In the genomic region with DNA sequence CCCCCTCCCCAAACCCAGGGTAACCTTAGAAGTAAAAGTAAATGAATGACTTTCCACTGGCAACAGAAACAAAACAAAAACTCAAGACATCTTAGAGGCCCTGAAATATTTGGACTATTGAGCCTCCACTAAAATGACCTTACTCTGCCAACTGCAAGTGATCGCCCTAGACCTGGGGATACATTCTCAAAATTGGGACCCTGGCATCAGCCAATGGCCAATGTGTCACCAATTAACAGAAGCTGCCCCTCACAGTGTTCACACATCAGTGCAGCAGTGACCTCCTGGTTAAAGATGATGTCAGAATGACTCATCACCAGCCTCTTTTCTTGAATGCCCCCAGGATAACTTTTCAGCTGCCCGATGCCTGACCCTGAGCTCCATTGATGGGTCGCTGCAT, we compare ENCODE assay signal across 35 mouse cellular contexts. TPM values are rescaled to one million over a fixed set of nuclear protein-coding genes. Genes with fewer than 3 reads are reported as not detected.
DNase-seq lines count a peak whose midpoint lies in the region; ATAC-seq and TF ChIP-seq lines count a peak whose summit lies in the region.
"Had no signal": no experiment of that assay in that cellular context is flagged by ENCODE, and none has a peak within 500 bp of the region (broad histone marks: within the 10 kb centered on the region; RNA-seq: fewer than 3 reads in every experiment).

No protein-coding gene starts in this region.

- no peak overlapping the region for H3K4me2 ChIP-seq in kidney, embryonic 15.5 days
- H3K4me2 ChIP-seq: embryonic facial prominence, embryonic 13.5 days; forebrain, embryonic 12.5 days; forebrain, embryonic 15.5 days; heart, embryonic 13.5 days; hindbrain, embryonic 14.5 days had no signal

- no peak overlapping the region for H3K9ac ChIP-seq in kidney, embryonic 15.5 days
- H3K9ac ChIP-seq: embryonic facial prominence, embryonic 13.5 days; forebrain, embryonic 12.5 days; forebrain, embryonic 15.5 days; heart, embryonic 13.5 days; hindbrain, embryonic 14.5 days had no signal

- TF ChIP-seq CTCF in Patski (IDR thresholded peaks at IDR 0.05), result no peak

- peak; percentile 47 to 75 for DNase-seq in kidney, adult 8-10 months
- DNase-seq in kidney, postnatal 36 days, result peak; percentile 12 to 59
- DNase-seq in kidney, postnatal 10 days, result no peak
- peak; percentile 45 for DNase-seq in Muller cell, postnatal 12 days (ENCODE audit: inconsistent ontology term)
- DNase-seq in Patski (ENCODE audit: low read depth, low spot score), result peak; percentile 39
- DNase-seq in layer of hippocampus, postnatal 14 days (ENCODE audit: low spot score in 2 of 2), result no peak
- DNase-seq: adrenal gland, adult 8-10 months; adrenal gland, postnatal 25 days; cerebellum, adult 11-12 months; cerebellum, adult 8-10 months; cerebellum, postnatal 10 days; cerebellum, postnatal 36 days; embryo, embryonic 11 days; gastrocnemius, postnatal 36 days; heart, adult 2 months; heart, postnatal 14 days; heart, postnatal 4 days had no signal

- no peak for ATAC-seq in kidney, embryonic 15.5 days (replicated peaks; ENCODE audit: low FRiP score)
- ATAC-seq in Patski, result peak; percentile 59
- ATAC-seq: activated CD4-positive, CD25-positive, alpha-beta regulatory T cell, adult 4 months; forebrain, embryonic 15.5 days; hindbrain, postnatal 0 days had no signal

- H3K27ac ChIP-seq in kidney, embryonic 15.5 days, result no peak overlapping the region
- H3K27ac ChIP-seq: embryonic facial prominence, embryonic 10.5 days; embryonic facial prominence, embryonic 13.5 days; forebrain, embryonic 12.5 days; forebrain, embryonic 15.5 days; heart, adult 2 months; heart, embryonic 10.5 days; heart, embryonic 13.5 days; hindbrain, embryonic 14.5 days; hindbrain, postnatal 0 days had no signal

- no peaks in the 10 kb centered on the region for H3K9me3 ChIP-seq in kidney, embryonic 15.5 days (replicated peaks)
- H3K9me3 ChIP-seq: embryonic facial prominence, embryonic 10.5 days; embryonic facial prominence, embryonic 13.5 days; forebrain, embryonic 12.5 days; forebrain, embryonic 15.5 days; heart, embryonic 10.5 days; heart, embryonic 13.5 days had no signal

- in situ Hi-C loops in Patski (cut with MboI; ENCODE audit: low pct_unique_long_range_greater_than_20kb), result loop anchor here (10.0 to 25.0 kb wide), 6 partner anchors 123 to 1330 kb away; a partner anchor contains a TSS

- 87% methylated on average over 3 of the region's 3 CpGs for WGBS in kidney, embryonic 15.5 days

- no peak overlapping the region for H3K4me3 ChIP-seq in kidney, embryonic 15.5 days (replicated peaks)
- H3K4me3 ChIP-seq: embryonic facial prominence, embryonic 10.5 days; embryonic facial prominence, embryonic 13.5 days; erythroblast, embryonic 14.5 days; forebrain, embryonic 12.5 days; forebrain, embryonic 15.5 days; heart, adult 2 months; heart, embryonic 10.5 days; heart, embryonic 13.5 days had no signal

- CTCF ChIA-PET in Patski (lab: Charles Lee), result interaction anchor here (1.0 to 2.5 kb wide), 4 partner anchors 10 to 301 kb away, joined by 3 to 7 read pairs (median 4); no protein-coding TSS in a partner anchor

- H3K4me1 ChIP-seq in kidney, embryonic 15.5 days, result 0 out of 2 replicates have a peak, but pooled peaks cover 2% of the 10 kb centered on the region
- H3K4me1 ChIP-seq: embryonic facial prominence, embryonic 10.5 days; embryonic facial prominence, embryonic 13.5 days; forebrain, embryonic 12.5 days; forebrain, embryonic 15.5 days; heart, embryonic 10.5 days; heart, embryonic 13.5 days had no signal

- H3K27me3 ChIP-seq in kidney, embryonic 15.5 days, result no peaks in the 10 kb centered on the region
- no peaks in the 10 kb centered on the region for H3K27me3 ChIP-seq in Patski
- H3K27me3 ChIP-seq: embryonic facial prominence, embryonic 13.5 days; forebrain, embryonic 12.5 days; forebrain, embryonic 15.5 days; heart, embryonic 13.5 days had no signal

- H3K36me3 ChIP-seq in kidney, embryonic 15.5 days, result no peaks in the 10 kb centered on the region
- H3K36me3 ChIP-seq: embryonic facial prominence, embryonic 10.5 days; embryonic facial prominence, embryonic 13.5 days; forebrain, embryonic 12.5 days; forebrain, embryonic 15.5 days; heart, embryonic 10.5 days; heart, embryonic 13.5 days had no signal

- POLR2A ChIA-PET in Patski (lab: Charles Lee), result no interaction called here

RNA-seq across cellular contexts. Expression of a gene that starts 30.7 kb away (rescaled TPM):
- not detected in 2 replicates for polyA plus RNA-seq in kidney, embryonic 15.5 days (2015; fragmentation: Nextera tagmentation; extraction: Ambion mirVana)
- 0.12 TPM for polyA plus RNA-seq in Patski (2021)
- total RNA-seq in layer of hippocampus, postnatal 14 days (2021), result not detected
- total RNA-seq: adrenal gland, adult 8-10 months; adrenal gland, postnatal 25 days; ES-E14; gastrocnemius, adult 8-10 months; gastrocnemius, postnatal 36 days; granulocyte monocyte progenitor cell, adult 5-6 weeks; heart, adult 2 months; heart, postnatal 14 days; heart, postnatal 4 days had no signal
- polyA plus RNA-seq: activated CD4-positive, CD25-positive, alpha-beta regulatory T cell, adult 4 months; brain, embryonic 14.5 days; cortical plate, adult 2 months; embryonic facial prominence, embryonic 13.5 days; erythroblast, embryonic 14.5 days; forebrain, embryonic 12.5 days; forebrain, embryonic 15.5 days; heart, adult 2 months; heart, embryonic 10.5 days; heart, embryonic 13.5 days; heart, embryonic 16.5 days; hindbrain, embryonic 11.5 days; hindbrain, embryonic 14.5 days; hindbrain, postnatal 0 days had no signal

Comparison
In these comparisons a context has a peak if more than half of its experiments do, and no peak if none do; other contexts are left out.
1. DNase-seq: peak in kidney, adult 8-10 months (2 of 2), kidney, postnatal 36 days (2 of 2), Muller cell, postnatal 12 days (single experiment) and Patski (single experiment); none in kidney, postnatal 10 days (single experiment) and layer of hippocampus, postnatal 14 days (0 of 2).